Mouse (Mus musculus): ENCODE data around the gene Cables2.
"Not testable (repeated sequence)": the region's sequence is repeated elsewhere in the genome, so short reads cannot be mapped to it uniquely, and the experiment has no call there.

The Cables2 gene

DNA sequence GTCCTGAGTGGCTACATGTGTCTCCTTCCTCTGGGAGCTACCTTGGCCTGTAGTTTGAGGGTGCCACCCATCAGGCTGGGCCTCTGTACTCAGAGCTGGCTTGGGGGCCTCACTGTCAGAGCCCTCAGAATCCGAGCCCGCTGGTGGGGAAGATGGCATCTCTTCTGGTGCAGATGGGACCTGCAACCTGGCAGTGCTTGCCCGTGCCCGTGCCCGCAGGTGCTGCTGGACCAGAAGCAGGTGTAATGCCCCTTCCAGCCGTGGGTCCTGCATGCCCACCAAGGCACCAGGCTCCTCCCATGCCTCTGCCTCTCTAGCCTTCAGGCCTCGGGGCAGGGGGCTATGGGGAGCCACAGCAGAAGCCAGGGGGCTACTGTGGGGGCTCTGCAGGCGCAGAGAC is 6.0 kb upstream of the Cables2 start:
- no peak for DNase-seq (ENCODE audit: low read depth in 2 of 2, low spot score in 2 of 2)

DNA sequence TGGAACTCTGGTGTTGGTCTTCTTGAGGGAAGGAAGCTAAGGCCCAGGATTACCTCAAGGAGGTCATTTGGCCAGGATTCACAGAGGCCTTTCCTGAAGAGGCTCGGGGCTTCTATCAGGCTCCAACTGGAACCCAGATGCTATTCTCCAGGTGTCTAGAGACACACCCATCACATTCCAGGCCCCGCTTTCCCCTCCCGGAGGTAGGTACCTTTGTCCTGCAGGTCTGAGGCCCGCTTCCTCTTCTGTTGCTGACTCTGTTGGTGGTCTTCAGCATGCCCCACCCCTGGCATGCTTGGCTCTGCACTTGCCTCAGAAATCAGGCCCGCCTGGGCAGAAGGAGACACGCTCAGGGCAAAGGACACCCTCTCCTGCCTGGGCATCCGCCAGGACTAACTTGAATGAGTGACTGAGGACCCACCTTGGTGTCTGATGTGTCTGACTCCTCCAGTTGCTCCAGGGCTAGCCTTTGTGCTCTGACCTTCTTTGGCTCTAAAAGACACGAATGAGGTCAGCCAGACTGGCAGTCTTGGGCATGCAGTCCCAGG is 4.6 kb upstream of the Cables2 start:
- DNase-seq (ENCODE audit: low read depth in 2 of 2, low spot score in 2 of 2): no peak

DNA sequence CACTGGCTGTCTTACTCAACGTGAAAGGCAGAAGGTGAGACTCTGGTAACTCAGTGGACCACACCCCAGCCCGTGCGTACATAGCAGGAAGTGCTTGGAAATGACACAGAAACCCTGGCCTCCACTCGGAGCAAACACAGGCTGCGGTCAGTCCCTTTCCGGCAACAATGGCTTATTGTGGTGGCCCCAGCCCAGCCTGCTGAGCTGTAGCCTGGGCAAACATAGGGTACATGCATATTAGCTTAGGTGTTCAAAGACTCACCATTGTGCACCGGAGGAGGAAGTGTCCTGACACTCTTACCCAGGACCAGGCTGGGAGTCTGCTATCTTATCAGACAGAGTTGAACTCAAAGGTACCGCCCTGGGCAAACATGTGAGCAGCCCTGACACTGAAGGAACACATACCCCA is 3.6 kb upstream of the Cables2 start:
- DNase-seq (ENCODE audit: low read depth in 2 of 2, low spot score in 2 of 2): peak; percentile 77 to 84

DNA sequence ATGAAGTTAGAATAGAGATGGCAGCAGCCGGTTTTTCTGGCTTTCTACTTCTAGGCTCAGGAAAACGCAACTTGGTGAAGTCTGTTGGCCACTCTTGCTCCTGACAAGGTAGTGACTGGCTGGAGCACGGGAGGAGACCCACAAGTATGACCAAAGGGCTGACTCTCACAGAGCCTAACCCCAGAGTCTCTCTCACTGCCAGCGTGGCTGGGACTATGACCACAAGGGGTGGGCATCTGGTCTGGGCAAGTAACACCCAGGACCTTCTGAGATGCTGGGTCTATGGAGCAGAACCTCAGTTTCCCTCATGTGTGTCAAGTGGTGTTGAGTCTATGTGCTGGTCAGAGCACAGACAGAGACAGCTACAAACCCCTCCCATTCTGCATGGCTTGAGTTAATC is 3.1 kb upstream of the Cables2 start:
- DNase-seq (ENCODE audit: low read depth in 2 of 2, low spot score in 2 of 2): peak in 1 of 2 experiments; percentile 19

DNA sequence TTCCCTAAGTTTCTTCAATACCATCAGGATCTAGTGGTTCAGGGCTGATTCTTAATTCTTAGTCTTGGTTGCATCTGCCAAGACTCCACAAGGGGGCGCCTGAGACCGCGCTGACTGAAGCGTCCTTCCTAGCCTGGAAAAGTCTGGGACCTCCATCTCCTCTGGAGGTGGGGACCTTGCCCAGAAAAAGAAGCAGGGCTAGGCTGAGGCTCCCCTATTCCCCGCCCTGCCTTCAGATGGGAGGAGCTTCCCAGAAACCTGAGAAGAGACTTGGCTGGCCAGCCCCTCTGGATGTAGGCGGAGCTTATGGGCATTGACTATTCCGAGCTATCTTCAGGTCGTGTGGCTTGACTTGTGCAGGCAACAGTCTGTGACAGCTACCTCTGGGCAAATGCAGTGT is 2.5 kb upstream of the Cables2 start:
- peak; percentile 72 to 77 for DNase-seq (ENCODE audit: low read depth in 2 of 2, low spot score in 2 of 2)

DNA sequence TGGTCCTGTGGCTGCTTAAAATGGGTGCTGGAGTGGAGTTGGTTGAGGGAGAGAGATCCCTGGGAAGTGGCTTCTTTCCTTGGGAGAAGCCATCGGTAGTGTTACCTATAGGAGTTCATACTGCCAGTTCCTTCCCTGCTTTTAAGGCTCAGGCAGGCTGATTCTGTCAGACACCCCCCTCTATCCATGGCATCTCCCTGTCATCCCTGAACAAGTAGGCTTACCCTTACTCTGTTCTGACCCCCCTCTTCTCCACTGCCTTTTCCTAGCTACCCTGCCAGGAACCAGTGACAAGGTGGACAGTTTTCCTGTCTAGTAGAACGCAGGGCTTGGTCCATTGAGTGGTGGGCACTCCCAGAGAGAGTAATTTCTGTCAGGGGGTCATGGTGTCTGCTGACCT is 1.2 kb upstream of the Cables2 start:
- DNase-seq (ENCODE audit: low read depth in 2 of 2, low spot score in 2 of 2): no peak

DNA sequence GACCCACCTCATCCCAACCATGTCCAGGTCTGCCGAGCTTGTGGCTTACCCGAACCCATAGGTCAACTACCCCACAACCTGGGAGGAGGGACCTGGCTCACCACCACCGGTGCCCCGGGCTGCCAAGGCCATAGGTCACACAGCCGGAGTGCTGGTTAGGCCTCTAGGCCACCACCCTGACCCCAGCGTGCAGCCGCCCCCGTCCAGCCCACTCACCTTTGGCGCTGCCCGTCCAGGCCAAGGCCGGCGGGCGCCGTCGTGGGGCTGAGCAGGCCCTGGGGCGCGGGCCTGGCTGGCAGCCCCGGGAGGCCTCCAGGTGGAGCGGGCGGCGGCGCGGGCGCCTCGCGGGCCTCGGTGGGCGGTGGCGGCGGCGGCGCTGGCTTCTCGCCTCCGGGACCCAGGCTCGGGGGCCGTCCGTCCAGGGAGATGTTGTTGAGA is 393 bp downstream of the Cables2 start:
- DNase-seq (ENCODE audit: low read depth in 2 of 2, low spot score in 2 of 2): peak in 1 of 2 experiments; percentile 25

DNA sequence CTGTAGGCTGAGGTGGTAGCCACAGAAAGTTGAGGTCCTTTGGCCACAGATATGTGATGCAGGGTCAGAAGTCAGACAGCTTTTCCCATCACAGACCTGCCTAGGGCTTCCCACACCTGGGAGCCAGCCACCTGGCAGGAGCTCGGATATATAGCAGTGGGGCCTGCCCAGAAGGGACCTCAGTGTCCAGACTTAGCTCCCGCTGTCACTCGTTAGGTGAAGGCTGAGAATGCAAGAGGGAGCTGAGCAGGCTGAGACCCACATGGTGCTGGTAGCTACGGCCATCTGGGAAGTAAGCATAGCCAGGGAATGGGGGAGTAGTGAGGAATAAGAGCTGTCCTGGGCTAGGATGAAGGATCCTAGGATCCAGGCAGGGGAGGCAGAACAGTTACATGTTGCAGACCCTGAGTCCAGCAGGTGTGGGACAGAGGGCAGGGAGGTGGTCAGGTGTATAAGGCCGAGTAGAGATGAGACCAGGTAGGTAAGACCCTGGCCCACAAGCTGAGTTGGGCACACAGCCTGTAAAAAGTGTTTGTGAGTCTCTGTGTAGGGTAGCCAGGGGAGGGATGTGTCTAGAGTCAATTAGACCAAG is 1.4 kb downstream of the Cables2 start:
- no peak for DNase-seq (ENCODE audit: low read depth in 2 of 2, low spot score in 2 of 2)

DNA sequence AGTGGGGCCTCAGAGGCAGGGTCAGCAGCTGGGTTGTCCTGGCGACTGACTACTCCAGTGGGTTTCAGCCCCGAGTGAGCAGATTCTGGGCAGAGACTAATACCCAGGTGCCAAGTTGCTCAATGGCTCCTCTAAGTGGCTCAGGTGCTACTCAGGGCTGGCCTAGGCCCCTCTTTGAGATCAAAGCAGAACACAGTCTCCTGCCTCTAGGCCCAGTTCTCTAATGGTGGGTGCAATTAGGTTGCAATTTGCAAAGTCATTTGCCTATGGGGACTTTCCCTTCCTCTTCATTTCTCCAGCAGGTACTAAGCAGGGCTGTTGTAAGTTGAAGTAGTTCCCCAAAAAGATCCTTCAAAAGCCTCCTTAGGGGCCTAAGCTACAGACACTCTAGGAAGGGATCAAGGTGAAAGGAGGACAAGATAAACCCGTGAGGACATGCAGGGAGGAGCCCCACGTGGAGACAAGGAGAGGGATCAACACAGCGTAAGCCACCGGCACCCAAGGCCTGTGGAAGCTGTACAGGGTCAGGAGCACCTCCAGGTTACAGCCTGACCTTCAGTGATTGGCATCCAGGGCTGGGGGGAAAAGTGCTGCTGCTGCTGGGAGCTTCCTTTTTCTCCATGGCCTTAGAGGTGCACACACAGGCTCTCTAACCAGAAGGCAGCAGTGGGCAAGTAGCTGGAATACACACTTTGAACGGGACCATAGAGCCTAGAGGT is 2.6 kb downstream of the Cables2 start:
- no peak for DNase-seq (ENCODE audit: low read depth in 2 of 2, low spot score in 2 of 2)

DNA sequence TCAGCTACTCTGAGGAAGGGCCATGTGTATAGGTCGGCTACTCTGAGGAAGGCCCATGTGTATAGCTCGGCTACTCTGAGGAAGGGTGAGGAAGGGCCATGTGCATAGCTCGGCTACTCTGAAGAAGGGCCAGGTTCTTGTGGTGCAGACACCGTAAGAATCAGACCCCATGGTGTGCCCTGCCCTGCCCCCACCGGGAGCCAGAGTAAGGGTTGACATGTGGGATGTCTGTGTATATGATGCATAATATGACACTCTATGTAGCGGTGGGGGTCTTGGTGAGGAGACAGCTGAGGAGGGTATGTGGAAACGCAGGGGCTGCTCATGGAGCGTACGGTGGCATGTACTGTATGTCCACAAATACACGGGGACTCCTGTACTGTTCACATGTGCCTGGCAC is 4.0 kb downstream of the Cables2 start:
- no peak for DNase-seq (ENCODE audit: low read depth in 2 of 2, low spot score in 2 of 2)

DNA sequence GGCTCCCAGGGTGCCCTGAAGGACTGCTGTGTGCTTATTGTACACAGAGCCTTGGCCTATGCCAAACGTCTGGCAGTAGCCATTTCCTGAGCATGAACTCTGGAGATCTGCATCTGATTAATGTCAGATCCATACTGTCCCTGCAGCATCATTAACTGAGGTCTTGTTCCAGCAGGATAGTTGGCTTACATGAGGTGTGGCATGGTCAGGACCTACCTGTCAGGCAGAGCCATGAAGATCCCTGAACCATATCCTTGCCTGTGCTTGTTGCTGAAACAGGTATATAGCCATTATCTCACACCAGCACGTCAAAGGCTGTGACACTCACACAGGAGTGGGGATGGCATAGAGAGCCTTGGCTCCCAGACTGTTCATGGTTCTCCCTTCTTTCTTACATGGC is 5.3 kb downstream of the Cables2 start:
- DNase-seq (ENCODE audit: low read depth in 2 of 2, low spot score in 2 of 2): no peak

DNA sequence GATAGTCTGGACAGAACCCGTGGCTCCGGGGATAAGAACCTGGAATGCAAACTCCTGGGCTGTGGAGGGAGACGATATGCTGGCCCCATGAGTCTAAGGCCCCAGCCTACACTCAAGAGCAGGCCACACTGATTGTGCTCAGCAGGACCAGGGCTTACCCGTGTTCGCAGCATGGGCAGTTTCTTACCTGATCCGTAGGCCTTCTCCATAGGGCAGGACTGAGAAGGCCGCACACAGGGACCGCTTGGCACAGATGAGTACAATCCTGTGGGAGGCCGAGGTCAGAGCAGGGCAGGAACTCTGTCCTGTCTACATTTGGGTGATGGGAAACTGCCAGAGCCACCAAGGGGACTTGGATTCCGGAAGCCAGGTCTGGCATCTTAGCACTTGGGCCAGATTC is 10.4 kb downstream of the Cables2 start:
- DNase-seq (ENCODE audit: low read depth in 2 of 2, low spot score in 2 of 2): no peak

DNA sequence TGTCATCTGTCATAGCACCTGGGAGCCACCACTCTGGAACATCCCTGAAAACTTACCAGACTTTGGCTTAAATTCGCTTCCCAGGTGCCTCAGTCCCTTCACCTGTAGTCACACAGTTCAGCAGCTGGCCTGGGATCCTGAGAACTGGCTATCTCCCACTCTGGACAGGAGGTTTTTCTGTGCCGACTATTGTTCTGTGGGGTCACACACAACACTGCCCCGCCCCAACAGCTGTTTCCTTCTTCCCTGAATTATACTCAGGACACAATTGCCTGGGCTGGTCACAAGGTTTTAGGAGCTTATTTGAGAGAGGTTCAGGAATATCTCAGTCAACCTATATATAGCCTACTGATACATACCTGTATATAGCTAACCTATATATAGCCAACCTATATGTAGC is 10.9 kb downstream of the Cables2 start:
- no peak for DNase-seq (ENCODE audit: low read depth in 2 of 2, low spot score in 2 of 2)

DNA sequence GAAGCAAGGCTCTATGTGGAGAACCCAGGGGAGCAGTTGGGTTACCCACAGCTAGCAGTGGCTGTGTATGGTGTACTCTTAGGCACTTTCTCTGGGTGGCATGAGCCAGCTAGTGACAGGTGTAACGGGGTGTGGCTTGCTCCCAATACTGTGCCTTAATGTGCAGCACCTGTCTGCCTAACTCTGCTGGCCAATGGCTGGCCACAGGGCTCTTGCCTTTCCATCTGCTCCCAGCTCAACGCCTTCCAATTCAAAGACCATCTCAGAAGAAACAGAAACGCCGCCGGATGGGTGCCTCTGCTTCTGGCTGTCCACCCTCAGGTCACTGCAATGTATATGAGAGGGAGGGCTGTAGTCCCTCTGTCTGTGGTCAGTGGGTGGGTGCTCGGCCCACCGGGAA is 11.4 kb downstream of the Cables2 start:
- no peak for DNase-seq (ENCODE audit: low read depth in 2 of 2, low spot score in 2 of 2)

DNA sequence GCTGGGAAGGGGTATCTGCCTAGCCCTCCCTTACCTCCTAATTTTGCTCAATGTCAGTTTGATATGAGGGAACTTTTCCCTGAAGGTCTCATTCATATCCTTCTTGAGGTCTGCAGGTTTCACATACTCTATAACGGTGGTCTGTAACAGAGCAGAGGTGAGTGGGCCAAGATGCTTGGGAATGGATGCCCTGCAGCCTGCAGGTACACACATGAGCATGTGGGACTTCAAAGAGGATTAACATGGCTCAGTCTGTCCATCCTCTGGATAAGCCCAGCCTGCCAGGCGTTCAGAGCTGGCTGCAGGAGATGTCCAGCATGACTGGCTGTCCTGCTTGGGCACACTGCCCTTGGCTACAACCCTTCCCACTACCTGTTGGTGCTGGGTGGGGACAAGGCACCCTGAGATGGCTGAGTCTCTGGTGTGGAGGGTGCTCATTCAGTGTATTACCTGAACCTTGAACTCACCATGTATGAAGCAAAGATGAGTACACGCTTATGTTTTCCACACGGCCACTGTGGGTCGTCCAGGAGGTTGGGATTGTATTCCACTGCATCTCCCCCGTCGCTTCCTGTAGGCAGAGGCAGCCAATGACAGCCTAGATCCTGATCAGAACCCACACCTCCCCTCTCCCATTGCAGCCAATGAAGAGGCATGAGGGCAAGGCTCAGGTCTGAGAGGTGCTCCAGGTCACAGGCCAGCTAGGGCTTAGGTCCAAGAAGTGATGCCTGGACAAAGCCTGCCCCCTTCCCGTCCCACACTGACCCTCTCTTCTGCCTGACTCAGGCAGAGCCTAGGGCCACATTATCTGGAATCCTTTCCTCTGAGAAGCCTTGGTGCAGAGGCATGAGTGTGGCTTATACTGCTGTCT is 12.5 kb downstream of the Cables2 start:
- no peak for DNase-seq (ENCODE audit: low read depth in 2 of 2, low spot score in 2 of 2)

DNA sequence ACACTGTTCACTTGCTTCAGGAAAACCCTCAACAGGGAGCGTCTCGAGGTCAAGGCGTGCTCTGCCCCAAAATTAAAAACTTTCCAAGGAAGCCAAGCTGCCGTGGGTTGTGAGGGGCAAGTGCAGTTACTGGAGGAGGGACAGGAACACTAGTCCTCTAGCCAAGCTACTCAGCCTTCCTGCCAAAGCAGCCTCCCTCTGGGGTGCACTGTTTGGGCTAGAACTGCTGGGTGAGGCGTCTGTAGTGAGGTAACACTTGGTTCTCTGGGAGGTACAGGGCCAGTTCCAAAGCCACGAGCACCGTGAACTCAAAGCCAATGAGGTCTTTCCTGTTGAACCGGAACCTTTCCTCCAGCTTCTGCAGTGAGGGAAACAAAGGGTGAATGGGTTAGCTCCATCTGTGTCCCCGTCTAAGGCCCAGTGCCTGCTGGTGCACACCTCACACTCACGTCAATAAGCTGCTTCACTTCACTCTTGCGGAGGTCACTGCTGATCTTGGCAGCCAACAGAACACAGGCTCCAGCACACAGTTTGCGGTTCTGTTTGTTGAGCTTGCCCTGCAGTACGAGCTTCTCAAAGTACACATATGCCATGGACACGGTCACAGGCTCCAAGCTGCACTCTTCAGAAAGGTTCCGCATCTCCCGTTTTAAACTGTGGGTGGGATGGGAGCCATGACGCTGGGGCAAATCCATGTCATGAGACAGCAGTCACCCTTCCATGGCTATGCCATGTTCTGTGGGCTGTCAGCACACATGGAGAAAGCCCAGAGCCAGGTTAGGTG is 13.3 kb downstream of the Cables2 start:
- not testable (repeated sequence) for DNase-seq (ENCODE audit: low read depth in 2 of 2, low spot score in 2 of 2)

DNA sequence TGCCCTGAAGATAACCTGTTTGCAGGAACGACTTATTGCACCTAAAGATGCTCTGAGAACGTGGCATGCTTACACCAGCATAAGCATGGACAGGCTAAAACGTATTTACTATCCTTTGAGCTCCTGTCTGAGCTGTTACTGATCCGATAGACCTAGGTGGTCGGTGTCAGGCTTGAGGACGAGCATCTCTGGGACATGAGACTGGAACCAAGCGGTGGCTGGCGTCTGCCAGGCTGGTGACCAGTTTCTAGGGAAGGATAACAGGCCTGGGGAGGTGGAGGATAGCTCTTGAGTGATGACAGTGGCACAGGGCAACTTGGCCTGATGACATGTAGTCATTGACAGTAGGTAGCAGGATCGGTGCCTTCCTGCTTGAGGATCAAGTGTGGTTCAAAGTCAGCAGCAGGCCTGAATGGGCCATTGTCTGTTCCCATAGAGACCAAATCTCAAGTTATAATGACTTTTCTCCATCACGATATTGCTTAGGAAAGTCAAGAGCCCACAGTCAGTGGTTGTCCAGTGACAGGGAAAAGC is 14.3 kb downstream of the Cables2 start:
- not testable (repeated sequence) for DNase-seq (ENCODE audit: low read depth in 2 of 2, low spot score in 2 of 2)

DNA sequence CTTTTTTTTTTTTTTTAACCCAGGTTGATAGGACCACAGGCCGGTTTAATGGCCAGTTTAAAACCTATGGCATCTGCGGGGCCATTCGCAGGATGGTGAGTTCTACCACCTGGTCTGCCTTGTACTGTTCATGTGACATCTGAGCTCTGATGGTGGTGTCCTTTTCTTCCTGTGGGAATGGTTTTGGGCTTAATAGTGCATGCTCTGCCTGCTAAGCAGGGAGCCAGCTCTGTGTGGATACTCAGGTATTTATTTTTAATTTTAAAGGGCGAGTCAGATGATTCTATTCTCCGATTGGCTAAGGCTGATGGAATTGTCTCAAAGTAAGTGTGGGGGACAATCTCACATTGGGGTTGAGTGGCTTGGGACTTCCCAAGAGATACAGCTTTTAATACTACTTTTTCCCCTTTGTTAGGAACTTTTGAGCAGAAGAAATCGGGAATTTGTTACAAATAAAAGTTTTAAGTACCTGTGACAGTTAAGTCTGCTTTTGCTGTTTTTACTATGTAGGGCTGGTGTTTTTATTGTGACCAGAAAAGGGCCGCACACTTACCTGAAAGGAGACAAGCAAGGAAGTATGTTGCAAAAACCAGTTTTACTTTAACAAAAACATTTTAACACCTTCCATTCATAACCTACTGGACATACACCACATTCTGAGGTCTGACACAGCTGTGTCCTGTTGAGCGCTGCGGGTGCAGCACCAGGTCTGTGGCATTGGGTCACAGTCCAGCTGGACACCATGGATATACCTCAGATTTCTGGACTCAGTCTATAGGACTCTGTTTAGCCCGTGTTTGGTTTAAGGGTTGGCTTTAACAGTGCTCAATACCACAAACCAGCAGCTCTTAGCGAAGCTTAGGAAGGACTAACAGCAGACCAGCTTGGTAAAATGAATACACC is 15.1 kb downstream of the Cables2 start:
- DNase-seq (ENCODE audit: low read depth in 2 of 2, low spot score in 2 of 2): no peak

DNA sequence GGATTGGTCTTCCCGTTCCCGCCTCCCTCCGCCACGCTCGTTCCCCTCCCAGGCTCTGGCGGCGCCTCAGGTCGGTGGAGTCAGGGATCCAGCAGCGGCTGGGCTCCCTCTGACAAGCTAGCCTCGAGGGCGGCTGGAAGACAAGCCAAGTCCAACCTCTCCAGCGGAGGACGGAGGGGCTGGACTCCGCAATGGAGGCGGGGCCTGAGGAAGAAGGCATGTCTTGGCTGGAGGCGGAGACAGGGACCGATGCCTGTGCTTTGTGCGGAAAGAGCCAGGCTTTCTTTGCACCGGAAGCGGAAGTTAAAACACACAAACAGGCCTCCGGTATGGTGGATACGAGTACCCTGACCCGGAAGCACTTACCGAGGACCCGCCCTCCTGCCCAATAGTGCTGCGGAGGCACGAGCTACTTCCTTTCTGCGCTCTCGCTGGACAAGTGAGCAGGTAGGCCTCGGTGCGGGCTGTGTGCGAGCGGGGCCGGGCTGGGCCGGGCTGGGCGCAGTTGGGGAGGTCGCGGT is 16.2 kb downstream of the Cables2 start, which contains the start of gene Rps21:
TSS of gene Rps21 (plus strand) at position 377 of the 521 bp plus-strand sequence.
- DNase-seq (ENCODE audit: low read depth in 2 of 2, low spot score in 2 of 2): peak; percentile 92 to 95

Data from CD8-positive naive resting alpha-beta T cell, adult 2 months (primary cell).